Mouse (Mus musculus) kidney, postnatal 14 days (tissue): ENCODE data around the gene Pik3r5.
A peak's percentile ranks its signal among the peaks of the same experiment; 100 is the strongest.

ENCODE experiments used
- DNase-seq: peaks from one replicate; pipeline ENCODE4 v3.0.0; 2022; ENCODE audit warnings: mixed read lengths

The Pik3r5 gene

DNA sequence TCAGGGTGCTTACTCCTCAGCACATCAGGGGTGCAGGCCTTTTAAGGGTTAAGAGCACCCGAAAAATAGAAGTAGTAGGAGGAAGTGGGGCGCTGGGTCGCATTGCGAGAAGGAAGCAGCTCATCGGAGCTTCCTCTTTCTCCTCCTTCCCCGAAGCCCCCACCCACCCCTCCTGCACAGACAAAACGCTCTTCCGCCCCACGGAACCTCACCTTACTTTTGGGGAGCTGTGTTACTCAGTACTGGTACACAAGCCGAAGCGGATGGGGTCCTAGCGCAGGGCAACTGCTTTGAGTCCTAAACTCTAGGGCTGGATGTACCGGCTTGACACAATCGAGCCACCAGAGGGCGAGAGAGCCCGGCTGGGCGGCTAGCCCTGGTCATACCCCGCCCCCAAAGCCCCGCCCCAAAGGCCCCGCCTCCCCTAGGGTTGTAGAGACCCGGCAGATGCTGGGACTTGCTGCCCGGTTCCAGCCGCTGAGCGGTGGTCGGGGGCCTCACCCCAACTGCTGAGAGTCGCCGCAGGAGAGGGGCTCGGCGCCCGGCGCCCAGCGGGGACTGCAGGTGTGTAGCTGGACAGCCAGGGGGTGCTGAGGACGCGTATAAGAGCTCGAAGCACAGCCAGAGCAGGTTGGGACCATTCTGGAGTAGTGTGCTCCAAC is at the start of gene Pik3r5:
Gene Pik3r5, plus strand, starts transcription at position 423 of the 662 bp plus-strand sequence.
- peak; percentile 85 for DNase-seq

DNA sequence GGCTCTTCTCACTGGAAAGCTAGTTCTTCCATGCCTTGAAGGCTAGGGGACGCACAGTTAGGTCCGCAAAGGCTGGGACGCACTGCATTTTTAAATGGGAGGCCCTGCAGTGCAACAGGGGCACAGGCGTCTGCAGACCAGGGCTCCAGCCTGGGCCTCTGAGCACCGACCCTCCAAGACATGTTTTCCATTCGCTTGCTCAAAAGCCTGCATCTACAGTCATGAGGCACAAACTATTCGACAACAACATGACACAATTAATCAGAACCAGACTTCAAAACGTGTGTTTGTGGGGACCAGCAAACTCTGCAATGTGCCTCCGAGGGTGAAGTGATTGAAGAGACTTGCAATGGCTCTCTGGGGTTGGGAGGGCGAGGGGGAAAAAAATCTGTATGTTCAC is 48.4 kb upstream of the Pik3r5 start:
- DNase-seq: no peak

DNA sequence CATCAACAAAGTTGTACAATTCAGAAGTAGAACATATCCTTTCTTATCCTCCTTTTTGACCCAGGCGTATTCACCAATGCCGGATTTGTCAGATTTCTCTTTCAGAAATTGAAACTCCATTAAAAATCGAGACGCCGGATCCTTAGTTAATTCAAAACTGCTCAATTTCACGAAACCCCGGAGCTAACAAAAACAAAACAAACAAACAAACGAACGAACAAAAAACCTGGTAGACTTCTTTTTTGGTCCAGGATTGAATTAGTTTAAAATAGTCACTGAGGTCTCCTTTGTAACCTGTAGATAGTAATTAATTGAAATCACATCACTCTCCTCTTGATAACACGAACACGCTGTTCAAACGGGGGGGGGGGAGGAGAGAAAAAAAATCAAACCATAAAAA is 47.8 kb upstream of the Pik3r5 start:
- DNase-seq: no peak

DNA sequence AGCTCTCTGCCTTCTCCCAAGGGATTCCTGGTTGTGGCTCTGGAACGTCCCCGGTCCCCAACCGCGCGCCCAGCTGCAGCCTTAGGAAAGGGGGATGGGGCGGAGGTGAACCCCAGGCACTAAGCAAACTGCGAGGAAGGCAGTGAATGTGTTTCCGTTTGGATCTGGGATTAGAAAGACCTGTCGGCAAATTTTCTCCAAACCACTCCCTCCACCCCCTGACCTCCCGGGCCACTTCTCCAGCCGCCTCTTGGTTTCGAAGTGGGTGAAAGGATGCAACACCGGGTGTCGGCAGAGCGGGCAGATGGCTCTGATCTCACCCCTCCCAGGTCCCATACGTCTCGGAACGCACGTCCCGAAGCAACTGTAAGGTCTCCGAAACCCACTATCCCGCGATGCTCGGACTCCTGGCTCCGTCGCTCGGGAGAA is 47.3 kb upstream of the Pik3r5 start:
- no peak for DNase-seq

DNA sequence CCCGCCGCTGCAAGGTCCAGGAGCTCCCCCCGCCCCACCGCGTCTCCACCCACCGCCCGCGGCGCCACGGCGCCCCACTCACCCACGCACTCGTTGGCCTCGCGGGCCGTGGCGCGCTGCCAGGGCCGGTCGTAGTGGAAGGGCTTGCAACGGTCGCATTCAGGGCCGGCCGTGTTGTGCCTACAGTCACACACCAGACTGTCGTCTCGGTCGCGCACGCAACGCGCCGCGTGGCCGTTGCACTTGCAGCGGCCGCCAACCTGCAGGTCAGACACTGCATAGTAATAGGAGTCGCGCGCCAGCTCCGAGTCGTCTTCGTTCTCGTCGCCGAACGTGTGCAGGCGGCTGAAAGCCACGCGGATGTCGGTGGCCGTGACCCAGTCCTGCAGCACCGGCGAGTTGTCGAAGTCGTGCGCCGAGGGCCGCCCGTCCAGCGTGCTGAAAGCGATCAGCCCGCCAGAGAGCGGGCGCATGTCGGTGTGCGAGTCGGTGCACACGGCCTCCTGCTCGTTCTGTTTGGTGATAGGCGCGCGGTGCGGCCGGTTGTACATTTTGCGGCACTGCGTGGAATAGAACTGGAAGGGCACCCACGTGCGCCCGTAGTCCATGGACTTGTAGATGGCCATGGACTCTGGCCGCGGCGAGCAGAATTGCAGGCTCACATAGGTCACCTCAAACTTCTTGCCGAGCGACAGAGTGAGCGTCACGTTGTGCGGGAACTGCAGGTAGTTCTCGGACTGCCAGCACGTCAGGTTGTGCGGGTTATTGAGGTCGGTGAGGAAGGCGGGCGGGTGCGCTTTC is 46.7 kb upstream of the Pik3r5 start:
- peak; percentile 52 for DNase-seq

DNA sequence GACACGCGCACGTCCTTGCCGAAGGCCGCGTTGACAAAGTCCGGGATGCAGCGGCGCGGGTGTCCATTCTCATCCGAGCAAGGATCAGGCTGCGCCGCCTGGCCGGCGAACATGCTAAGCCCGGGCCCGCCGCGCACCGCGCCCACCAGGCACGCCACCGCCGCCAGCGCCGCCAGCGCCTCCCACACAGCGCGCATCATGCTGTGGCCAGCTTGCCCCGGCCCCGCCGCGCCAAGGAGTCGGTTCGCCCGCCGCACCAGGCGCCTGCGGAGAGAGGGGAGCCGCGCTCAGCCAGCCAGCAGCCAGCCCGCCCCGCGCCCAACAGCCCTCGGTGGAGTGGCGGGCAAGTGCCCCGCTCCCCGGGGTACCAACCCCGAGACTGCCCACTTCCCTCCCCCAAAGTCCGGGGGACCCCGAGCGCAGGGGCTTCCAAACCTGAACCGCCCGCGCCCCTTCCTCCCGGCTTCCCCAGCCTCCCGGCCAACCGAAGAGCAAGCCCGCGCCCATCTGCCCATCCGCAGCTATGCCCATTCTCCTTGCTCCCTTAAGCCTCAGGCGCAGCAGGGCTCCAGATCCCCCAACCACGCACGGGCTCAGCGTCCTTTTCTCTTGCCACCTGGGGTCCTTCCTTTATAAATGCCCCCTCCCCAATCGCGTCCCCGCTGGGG is 45.9 kb upstream of the Pik3r5 start:
- peak; percentile 61 for DNase-seq

DNA sequence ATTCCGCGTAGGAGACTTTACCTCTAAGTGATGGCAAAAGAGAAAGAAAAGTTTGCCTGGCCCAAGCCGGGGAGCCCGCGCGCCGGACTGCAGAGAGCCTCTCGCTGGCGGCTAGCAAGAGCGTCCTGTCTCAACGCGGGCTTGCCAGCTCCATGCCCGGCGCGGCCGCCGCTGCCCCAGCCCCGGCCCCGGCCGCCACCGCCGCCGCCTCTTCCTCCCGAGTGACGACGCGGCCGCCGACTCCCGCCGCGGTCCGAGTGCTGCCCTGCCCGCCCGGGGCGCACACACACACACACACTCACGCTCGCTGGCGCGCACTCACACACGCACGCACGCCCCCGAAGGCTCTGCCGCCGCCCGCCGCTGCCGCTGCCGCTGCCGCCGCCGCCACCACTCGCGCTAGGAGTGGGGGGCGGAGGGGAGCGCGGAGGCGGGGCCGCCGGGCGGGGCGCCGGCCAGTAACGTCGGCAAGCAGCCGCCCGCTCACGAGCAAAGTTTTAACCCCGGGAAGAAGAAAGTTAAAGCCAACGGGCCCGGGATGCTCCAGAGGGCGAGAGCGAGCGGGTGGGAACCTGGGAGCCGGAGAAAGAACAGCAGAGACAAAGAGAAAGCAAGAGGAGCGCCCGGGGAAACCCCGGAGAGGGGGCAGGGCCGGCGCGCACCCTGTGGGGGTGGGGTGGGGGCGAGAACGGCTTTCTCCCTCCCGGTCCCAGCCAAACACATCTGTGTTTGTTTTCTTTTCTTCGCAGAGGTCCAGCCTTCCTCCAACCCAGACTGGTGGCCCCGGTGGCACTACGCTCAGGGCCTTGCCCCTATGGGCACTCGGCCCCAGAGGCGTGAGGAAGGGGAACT is 45.1 kb upstream of the Pik3r5 start:
- peak; percentile 88 for DNase-seq

DNA sequence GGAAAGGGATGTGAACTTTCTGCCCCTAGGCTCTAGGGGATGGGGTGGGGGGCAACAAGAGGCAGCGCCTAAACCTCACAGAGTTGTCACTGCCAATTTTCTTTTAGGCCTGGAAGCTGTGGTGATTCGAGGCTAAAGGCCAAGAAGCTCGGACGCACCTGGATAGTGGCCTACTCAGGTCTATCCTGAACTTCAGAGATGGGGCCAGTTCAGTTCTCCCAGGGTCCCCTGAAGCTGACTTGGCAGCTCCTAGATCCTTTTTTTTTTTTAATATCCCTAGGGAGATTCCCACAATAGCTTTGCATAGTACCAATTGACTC is 44.5 kb upstream of the Pik3r5 start:
- DNase-seq: no peak

DNA sequence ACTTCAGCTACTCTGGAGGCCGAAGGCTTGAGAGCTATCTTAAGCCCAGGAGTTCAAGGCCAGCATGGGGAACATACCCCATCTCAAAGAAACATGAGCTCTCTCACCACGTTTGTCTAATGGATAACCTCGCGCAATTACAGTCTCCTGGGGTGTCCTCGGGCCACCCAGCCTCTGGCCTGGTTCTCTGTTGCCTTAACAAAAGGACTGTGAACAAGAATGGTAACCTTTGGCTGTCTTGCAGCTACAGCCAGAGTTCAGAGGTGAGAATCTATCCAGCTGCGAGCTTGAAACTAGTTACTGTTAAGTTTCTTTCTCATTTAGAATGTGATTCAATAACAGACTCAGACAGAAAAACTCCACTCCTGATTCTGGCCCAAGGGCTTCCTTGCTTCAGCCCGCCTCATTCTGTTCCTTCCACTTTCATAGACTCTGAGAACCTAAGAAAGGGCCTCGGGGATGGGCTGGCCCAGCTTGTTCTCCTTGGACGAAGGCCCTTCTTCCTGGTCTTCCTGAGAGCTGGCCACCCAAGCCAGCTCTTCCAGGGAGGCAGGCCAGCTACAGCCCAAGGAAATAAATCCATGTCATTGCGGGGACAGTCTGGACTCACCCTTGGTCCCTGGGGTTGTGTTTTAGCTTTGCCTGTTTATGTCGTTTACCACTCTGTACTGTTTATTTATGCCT is 43.8 kb upstream of the Pik3r5 start:
- peak; percentile 68 for DNase-seq

DNA sequence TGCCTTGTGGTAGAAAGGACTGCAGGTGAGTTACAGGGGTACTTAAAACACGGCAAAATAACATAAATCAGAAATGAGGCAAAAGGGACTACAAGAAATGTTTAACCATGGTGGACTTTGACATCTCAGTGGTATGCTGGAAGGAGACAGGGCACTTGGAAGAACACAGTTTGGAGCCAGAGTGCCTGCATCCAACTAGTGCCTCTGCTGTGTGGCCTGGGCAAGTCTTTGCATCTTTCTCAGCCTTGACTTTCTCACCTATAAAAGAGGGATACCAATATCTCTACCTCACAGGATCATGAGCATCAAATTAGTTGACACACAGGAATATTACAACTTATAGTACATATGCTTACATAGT is 43.3 kb upstream of the Pik3r5 start:
- DNase-seq: peak; percentile 68

DNA sequence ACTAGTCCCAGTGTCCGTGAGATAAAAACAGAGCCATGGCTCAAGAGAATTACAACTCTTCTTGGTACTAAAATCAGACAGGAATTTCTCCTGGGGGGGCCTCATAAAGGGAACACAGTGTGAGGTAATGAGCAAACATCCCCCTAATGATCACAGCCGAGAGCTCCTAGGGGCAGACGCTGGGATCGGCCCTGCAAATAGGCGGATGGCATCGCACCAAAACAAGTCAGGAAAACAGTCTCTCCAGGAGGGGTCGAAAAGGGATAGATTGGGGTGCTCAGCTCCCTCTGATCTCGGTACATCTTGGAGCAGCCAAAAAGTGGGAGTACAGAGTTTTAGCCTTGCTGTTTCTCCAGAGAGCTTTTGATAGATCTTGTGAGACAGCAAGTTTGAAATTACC is 42.3 kb upstream of the Pik3r5 start:
- no peak for DNase-seq

DNA sequence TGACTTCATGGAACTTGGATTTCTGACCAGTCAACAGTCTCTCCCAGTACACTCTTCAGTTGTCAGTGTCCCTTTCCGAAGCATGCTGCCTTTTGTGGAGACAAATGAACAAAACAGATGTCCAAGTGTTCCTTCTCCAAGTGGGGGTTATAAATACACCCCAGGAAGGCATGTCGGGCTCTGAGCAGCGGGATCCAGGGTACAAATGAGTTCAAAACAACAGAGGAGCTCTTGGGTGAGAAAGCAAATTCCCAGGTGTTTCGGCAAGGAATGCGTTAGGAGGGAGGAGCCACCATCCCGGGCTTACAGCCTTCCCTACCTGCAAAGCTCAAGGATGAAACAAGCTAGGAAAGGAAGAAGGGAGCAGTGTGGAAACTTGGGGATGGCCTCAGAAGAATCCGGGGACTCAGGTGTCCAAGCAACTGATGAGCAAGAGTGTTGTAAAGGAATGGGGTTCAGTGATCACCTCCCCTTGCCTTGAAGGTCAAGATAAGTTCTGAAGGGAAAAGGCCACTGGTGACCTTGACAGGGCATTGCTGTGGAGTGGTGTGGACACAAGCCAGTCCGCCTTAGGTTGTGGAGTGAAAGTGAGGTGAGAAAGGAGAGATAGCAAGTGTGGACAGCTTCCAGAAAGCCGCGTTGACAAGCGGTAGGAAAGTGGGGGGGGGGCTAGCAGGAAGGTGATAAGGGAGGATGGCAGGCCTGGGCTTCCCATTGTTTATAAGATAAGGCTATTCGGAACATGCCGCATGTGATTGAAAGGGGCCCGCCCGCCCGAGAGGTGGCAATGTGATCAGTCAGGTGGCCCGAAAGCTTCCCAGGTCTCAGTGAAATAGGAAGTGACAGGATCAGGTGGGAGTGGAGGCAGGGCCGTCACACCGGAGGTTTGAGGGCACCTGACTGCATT is 41.3 kb upstream of the Pik3r5 start:
- DNase-seq: no peak

DNA sequence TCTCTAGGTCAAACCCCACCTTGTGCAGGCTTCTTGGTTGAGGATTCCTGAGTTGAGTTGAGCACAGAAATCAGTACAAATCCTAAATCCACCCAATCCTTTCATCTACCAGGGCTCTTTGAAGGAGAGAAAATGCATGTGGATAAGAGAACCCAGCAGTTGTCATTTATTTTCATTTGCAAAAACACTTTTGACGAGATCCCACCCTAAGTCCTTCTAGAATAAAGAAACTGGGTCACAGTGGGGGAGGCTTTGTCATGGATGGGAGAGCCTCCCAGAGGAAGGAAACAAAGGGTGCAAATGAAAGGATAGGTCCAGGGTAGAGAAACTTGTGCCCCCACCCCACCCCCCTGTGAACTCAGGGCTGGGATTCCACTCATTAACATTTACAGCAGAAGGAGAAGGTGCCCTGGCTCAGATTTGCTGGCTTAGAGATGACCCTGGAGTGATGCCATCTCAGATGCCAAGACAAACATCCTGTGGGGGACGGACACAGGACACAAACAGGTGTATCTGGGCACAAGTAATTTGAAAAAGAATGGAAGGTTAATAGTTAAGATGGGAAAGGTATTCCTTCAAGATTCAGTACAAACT is 37.9 kb upstream of the Pik3r5 start:
- peak; percentile 65 for DNase-seq

DNA sequence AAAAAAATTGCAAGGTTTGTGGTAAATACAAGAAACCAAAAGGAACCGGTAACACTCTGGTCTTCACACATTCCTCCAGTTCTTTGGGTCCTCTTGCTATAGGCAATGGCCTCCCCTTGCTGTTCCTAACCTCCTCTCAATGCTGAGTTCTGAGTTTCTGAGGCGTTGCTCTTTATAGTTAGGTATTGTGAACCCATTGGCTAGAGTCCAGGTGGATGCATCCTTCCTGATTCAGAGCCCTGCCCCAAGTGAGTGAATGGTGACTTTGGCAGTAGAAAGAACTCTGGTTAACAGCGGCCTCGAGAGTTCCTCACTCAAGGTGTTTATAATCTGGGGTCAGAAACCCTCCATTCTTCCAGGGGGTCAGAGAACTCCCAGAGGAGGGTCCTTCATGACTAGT is 37.2 kb upstream of the Pik3r5 start:
- peak; percentile 38 for DNase-seq

DNA sequence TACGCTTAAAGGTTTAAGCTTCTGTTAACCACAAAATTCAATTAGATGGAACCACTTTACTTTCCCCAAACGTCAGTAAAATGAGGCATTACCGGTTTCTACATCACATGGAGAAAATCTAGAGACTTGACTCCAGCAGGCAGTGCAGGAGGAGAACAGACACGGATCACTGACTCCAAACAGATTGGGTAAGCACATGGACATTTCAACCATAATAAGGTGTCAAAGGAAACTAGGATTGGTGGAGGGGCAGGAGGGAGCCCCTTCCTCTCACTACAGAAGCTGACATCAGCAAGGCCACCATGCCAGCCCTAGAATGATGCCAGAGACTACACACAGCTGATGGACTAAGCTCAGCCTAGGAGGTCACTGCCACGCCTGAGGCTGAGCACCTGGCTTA is 36.4 kb upstream of the Pik3r5 start:
- peak; percentile 46 for DNase-seq

DNA sequence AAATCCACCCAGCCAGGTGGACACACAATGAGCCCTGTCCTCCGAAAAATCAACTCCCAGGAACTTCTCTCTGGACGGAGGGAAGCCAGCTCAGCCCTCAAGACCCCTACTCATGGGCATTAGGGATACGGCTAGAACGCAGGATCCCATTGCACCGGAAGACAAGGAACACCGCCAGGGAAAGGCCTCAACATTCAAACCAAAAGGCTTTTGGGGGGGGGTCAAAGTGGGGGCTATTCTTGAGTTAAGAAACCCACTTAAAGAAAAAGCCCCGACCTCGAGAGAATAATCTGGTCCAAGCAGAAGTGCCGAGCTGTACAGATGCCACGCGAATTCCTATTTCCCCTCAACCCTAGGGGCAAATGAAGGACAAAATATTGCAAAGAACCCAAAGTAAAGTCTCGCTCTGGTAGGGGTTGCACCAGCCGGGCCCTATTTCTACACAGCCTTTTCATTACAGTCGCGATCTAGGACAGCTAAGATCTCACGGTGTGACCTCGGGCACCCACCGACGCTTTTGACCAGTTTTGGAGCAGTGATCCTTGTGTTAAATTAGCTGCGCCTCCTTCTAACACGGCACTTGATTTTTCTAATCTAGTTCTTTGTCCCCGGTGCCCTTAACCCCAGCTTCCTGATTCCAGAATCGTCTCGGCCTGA is 32.9 kb upstream of the Pik3r5 start:
- DNase-seq: no peak

DNA sequence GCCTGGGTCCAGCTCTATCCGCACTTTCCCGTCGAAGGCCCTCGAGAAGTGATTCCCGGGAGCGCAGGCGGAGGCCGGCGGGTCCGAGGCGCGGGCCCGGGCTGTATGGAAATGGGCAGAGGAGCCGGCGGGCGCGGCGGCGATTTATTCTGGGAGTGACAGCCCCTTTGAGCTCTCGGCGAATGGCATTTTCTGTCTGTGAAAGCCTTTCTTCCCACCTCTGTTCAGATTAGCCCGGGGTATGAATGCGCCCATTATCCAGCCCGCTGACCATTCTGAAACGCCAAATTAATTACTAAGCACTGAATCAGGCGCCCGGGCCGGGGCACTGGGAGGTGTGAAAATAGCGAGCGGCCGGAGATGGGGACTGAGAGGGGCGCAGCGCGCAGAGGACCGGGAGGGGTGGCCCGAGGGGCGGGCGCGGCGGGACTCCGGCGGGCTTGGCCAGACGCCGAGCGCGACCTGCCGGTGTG is 32.3 kb upstream of the Pik3r5 start:
- peak; percentile 30 for DNase-seq

DNA sequence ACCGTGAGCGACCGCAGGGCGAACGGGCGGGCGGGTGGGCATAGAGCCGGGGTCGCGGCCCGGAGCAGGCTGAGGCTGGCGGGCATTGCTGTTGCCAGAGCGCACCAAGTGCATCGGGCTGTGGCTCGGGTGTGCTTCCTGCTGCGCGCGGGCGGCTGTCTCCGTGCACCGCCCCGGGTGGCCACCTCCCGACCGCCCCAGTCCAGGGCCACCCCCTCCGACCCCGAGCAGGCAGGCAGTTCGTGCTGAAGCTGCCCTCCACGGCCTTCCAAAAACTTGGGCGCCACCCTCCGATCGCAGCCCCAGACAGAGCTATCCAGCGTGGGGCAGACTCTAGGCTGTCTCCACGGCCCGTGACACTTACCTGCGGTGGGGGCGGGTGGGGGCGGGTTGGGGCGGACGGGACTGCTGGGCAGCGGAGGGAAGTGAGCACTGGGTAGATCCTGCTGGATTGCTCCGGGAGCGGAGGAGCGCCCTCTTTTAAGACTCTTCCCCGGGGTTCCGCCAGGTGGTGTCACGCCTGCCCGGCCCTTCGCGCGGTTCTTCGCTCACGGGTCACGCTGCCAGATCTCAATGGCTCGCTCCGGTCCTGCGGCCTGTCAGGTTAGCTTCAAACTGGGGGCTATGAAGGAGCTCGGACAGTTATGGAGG is 31.8 kb upstream of the Pik3r5 start:
- peak; percentile 80 for DNase-seq

DNA sequence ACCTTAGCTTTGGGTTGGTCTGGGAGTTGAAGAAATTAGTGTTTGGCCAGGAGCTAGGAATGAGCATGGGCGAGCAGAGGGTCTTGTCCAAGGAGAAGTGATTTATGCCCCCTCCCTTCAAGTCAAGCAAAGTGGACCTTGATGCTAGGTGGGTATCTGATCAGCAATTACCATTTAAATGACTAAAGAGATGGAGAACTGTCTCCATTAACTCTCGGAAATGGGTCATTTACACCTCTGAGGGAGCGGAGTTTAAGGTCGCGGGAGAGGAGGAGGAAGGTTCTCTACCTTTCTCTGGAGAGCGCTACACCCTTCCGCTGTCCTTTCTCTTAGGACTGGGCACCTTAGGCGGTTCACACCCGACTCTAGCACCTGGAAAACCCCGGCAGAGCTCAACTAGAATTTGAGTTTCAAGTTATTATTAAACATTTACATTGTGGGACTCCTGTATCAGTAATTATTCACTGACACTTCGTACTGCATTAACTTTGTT is 31.1 kb upstream of the Pik3r5 start, which contains the start of gene Ntn1:
Gene Ntn1, minus strand, starts transcription at position 97 of the 493 bp plus-strand sequence.
- DNase-seq: no peak

DNA sequence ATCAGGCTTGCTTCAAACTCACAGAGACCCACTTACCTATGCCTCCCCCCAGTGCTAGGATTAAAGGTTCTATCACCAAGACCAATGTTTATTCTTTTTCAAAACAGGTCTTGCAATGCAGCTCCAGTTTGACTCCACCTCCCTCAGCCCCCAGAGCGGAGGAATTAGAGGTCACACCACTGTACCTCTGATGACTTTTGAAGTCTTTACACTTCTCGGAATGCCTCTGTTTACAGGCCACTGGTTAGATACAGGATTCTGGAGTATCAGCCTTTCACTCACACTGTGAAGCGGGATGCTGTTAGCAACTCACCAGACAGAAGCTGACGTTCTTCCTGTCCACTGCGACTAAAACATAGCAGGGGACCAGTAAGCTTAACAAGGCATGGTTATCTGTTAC is 30.5 kb upstream of the Pik3r5 start:
- DNase-seq: no peak
